Mouse (Mus musculus) lung, adult 2 months (tissue): ENCODE results near the gene Smcp.

Experiments
- CTCF ChIP-seq: fragments of 200-500 bp; IDR thresholded peaks from 2 replicates; pipeline ENCODE4 v1.5.1; 2011; ENCODE audit warnings: mild to moderate bottlenecking, low read length, control low read depth; ENCODE audit not compliant: insufficient read depth
- POLR2A ChIP-seq: fragments of 200-500 bp; IDR thresholded peaks from 2 replicates; pipeline ENCODE4 v1.6.1; 2011; ENCODE audit warnings: low read depth, mild to moderate bottlenecking, control low read depth, low read length, borderline replicate concordance; ENCODE audit errors: extremely low read depth

- TF ChIP-seq CTCF (no peak), POLR2A (no peak)
Measured at GRCm38 (mm10) chr3:92588858-92589257, at the start of gene Smcp.
